Mouse (Mus musculus) limb, embryonic 13.5 days (tissue): Measurements from ENCODE around the gene Wwtr1. TPM values are rescaled to one million over a fixed set of nuclear protein-coding genes. Genes with fewer than 3 reads are reported as not detected.

ENCODE experiments used
- ATAC-seq: fragments of 200-750 bp; cut with Nextera tagmentation; 2 replicates; pipeline ENCODE4 v1.8.0; 2017; ENCODE audit warnings: low read depth, moderate number of reproducible peaks, moderate TSS enrichment; ENCODE audit not compliant: low FRiP score
- H3K27ac ChIP-seq: fragments of 300-500 bp; sonication (generic); 2 replicates; pipeline ENCODE4 v1.5.1; 2015; ENCODE audit warnings: inconsistent platforms, mild to moderate bottlenecking, moderate library complexity
- H3K27me3 ChIP-seq: fragments of 300-500 bp; sonication (generic); 2 replicates; pipeline ENCODE4 v1.6.1; 2015; ENCODE audit warnings: mild to moderate bottlenecking, inconsistent platforms
- H3K36me3 ChIP-seq: fragments of 300-500 bp; sonication (generic); 2 replicates; pipeline ENCODE4 v1.6.1; 2015; ENCODE audit warnings: inconsistent platforms, mild to moderate bottlenecking, moderate library complexity
- H3K4me1 ChIP-seq: fragments of 300-500 bp; sonication (generic); 2 replicates; pipeline ENCODE4 v1.6.1; 2015; ENCODE audit warnings: inconsistent platforms
- H3K4me2 ChIP-seq: fragments of 300-500 bp; sonication (generic); replicated peaks from 2 replicates; pipeline ENCODE4 v1.6.1; 2015; ENCODE audit warnings: inconsistent platforms, mild to moderate bottlenecking, moderate library complexity
- H3K4me3 ChIP-seq: fragments of 300-500 bp; sonication (generic); 2 replicates; pipeline ENCODE4 v1.5.1; 2015; ENCODE audit warnings: moderate library complexity, mild to moderate bottlenecking, inconsistent platforms
- H3K9ac ChIP-seq: fragments of 300-500 bp; sonication (generic); 2 replicates; pipeline ENCODE4 v1.6.1; 2015; ENCODE audit warnings: mild to moderate bottlenecking, inconsistent platforms
- H3K9me3 ChIP-seq: fragments of 300-500 bp; sonication (generic); 2 replicates; pipeline ENCODE4 v1.6.1; 2016; ENCODE audit warnings: inconsistent platforms
- WGBS: fragments of 180-500 bp; shearing (Covaris S2); methylation state at CpG from one replicate; pipeline ENCODE4 v1.1.7; 2015; 5-methylcytosine and 5-hydroxymethylcytosine counted together
- polyA plus RNA-seq: library from polyadenylated mRNA; unstranded; fragments of >200 nt; fragmentation: Nextera tagmentation; extraction: Ambion mirVana; gene quantifications from 2 replicates; pipeline ENCODE4 v1.2.1, GENCODE M21; 2015

Wwtr1 gene
- polyA plus RNA-seq, 1 experiment from 2014 or later = 27.7 TPM

DNA sequence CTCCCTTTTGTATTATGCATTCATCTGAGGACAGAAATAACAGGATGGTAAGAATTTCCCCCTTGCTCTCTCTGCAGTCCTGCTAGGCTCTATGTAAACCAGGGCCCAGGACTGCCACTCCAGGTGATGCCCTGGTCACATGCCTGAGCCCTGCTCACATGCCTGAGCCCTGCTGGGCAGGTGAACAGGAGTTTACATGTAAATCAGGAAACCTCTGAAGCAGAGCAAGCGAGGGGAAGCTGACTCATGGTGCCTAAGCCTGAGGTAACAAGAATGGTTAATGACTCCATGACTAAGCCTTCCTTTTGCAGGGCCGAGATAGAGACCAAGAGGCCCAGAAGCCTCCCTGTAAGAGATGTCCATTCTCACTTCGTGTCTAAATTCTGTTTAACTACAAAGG lies 20.1 kb downstream of the Wwtr1 start:
- Histone ChIP-seq H3K27me3 (no peaks in the 10 kb centered on the region), H3K4me3 (no peak overlapping the region), H3K4me2 (no peak overlapping the region), H3K9me3 (peaks cover 2% of the 10 kb centered on the region; the same call in 1 of the 2 replicates), H3K27ac (no peak overlapping the region), H3K4me1 (peaks cover 5% of the 10 kb centered on the region), H3K36me3 (peaks cover 18% of the 10 kb centered on the region), H3K9ac (no peak overlapping the region)
- WGBS = 64% methylated on average over 3 of the region's 3 CpGs
- no peak for ATAC-seq

DNA sequence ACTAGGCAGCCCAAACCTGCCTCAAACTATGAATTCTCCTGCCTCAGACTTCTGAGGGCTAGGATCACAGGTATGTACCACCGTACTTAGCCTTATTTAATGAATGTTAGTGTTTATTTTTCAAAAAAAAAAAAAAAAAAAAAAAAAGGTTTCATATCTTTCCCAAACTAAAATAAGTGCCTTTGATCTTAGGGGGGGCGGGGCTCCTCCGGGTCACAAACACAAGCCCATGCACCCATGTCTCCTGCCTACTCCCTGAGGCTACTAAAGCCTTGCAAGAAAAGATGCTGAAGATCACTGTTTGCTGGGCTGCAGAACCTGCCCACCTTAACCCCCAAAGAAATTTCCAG lies 20.8 kb downstream of the Wwtr1 start:
- H3K27ac ChIP-seq = no peak overlapping the region
- WGBS = 89% methylated on average over 3 of the region's 3 CpGs

DNA sequence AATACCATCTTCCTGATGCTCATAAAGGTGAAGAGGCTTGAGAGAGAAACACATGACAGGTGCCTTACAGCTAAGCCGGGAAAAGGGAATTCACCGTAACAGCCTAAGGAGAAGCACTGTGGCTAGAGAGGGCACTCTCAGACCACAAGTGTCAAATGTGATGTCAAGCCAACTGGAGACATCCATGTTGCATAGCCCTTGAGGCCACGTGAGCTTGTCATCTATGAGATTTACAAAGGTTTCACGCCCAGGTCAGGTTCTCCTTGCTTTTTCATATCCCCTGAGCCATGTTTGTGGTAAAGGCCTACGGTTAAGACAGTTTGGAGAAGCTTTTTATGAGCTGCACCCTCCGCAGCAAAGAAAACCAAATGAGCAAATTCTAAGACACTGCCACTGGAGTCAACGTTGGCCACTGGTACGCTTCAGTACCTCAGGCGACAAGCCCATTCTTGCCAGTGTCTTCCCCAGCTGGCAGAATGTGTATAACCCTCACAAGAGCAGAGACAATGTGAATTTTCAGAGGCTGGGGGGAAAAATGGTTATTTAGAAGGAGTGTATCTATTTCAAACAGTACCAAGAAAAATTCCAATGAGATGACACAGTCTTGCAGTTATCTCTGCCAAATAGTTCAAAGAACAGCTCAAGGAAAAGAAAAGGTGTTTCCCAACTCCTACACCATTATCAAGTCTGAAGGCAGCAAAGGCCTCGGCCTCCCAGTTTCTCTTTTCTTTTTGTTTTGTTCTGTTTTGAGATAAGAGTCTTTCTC lies 21.4 kb downstream of the Wwtr1 start:
- WGBS = 82% methylated on average over 10 of the region's 10 CpGs
- ATAC-seq = no peak
- no peak overlapping the region for H3K9ac ChIP-seq
- peaks cover 5% of the 10 kb centered on the region for H3K4me1 ChIP-seq
- H3K4me3 ChIP-seq = no peak overlapping the region
- H3K4me2 ChIP-seq = no peak overlapping the region
- peaks cover 2% of the 10 kb centered on the region; the same call in 1 of the 2 replicates for H3K9me3 ChIP-seq
- no peaks in the 10 kb centered on the region for H3K27me3 ChIP-seq
- H3K36me3 ChIP-seq = peaks cover 9% of the 10 kb centered on the region
- no peak overlapping the region for H3K27ac ChIP-seq

More for the DNA sequence above, 20.8 kb downstream of the Wwtr1 start:
- H3K9me3 ChIP-seq = peaks cover 2% of the 10 kb centered on the region; the same call in 1 of the 2 replicates
- H3K9ac ChIP-seq = no peak overlapping the region
- peaks cover 5% of the 10 kb centered on the region for H3K4me1 ChIP-seq
- H3K4me2 ChIP-seq = no peak overlapping the region
- no peaks in the 10 kb centered on the region for H3K27me3 ChIP-seq
- no peak for ATAC-seq
- peaks cover 13% of the 10 kb centered on the region for H3K36me3 ChIP-seq
- no peak overlapping the region for H3K4me3 ChIP-seq

DNA sequence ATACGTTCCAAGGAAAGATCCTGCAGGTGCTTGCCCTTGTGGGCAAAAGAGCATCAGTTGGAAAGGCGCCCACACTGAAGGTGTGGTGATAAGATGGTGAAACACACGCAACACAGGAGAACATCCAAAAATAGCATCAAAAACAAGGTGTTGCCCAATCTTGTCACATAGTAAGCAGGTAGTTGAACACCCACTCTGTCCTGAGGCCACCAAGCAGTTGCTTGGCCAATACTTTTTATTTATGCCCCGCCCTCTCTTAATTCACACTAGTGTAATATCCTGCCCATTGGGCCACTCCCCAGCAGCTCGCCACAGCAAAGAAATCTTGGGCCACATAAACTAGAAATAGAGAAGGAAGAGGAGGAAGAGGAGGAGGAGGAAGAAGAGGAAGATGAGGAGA lies 22.6 kb downstream of the Wwtr1 start:
- H3K27ac ChIP-seq = no peak overlapping the region
- H3K9ac ChIP-seq = no peak overlapping the region
- peaks cover 2% of the 10 kb centered on the region; the same call in 1 of the 2 replicates for H3K9me3 ChIP-seq
- H3K4me3 ChIP-seq = no peak overlapping the region
- no peak overlapping the region for H3K4me2 ChIP-seq
- ATAC-seq = no peak
- H3K27me3 ChIP-seq = no peaks in the 10 kb centered on the region
- H3K4me1 ChIP-seq = peaks cover 7% of the 10 kb centered on the region
- no peaks in the 10 kb centered on the region for H3K36me3 ChIP-seq
- 96% methylated on average over 5 of the region's 5 CpGs for WGBS

DNA sequence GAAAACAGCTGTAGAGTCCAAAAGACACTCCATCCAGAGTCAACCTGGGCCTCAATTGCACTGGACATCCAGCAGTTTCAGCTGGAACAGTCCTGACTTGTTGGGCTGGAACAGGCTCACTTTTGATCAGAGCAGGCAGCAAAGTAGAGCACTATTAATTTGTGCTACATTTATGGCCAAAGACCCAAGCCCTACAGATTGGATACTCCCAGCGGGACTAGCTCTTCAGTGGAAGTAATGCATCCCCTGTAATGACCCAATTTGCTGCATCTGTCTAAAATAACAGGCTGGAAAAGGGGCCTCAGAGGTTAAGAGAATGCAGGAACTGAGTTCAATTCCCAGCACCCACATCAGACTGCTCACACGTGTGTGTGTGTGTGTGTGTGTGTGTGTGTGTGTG lies 24.5 kb downstream of the Wwtr1 start:
- no peak for ATAC-seq

DNA sequence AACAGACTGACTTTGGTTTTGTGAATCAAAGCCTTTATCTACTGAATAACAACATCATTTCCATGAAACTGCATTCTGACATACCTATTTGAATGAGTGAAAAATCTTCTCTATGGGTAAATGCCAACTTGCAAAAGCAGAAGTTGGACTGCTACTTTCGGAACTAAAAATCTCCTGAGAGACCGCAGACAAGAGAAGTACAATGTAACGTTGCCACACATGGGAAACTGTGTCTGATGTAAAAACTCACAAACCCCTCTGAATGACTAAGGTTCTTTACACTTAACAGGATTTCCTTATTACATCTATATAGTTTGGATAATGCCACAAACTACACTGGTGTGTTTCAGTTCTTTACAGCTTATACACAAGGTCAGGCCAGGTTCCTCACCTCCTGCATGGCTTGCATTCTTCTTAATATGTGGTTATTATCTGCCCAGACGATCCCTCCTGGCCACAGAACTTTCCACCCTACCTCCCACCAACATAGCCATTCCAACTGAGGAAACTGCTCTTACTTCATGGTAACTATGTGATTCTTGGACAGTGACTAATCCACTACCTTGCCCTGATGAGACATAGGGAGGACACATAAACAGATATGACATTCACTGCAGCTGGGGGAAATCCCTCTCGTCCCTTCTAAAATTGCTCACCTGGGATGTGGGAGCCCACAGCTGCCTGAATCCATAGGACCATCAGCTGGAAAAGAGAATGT lies 25.1 kb downstream of the Wwtr1 start:
- no peak overlapping the region for H3K9ac ChIP-seq
- WGBS = 73% methylated on average over 5 of the region's 5 CpGs

More for the DNA sequence above, 24.5 kb downstream of the Wwtr1 start:
- H3K36me3 ChIP-seq = no peaks in the 10 kb centered on the region
- no peaks in the 10 kb centered on the region for H3K27me3 ChIP-seq
- WGBS = 57% methylated on average over 2 of the region's 2 CpGs
- no peak overlapping the region for H3K4me3 ChIP-seq
- H3K9ac ChIP-seq = no peak overlapping the region
- H3K9me3 ChIP-seq = no peaks in the 10 kb centered on the region
- H3K27ac ChIP-seq = no peak overlapping the region
- no peak overlapping the region for H3K4me2 ChIP-seq
- peaks cover 15% of the 10 kb centered on the region for H3K4me1 ChIP-seq

DNA sequence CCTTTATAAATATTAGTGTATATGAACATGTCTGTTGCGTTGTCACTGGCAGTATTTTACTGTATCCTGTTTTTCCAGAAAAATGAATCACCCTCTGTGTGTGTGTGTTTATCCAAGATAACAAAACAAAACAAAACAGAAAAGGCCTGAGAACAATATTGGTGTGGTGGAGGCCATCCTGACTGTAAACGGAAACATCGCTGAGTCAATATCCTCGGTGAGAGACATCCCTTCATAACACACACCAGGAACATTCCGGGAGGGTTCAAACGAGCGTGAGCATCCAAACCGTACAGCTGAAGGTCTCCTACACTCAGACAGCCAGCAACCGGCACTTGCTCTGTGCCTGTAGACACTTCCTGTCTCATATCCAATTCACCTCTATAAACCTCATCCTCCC lies 31.6 kb downstream of the Wwtr1 start:
- Histone ChIP-seq H3K4me1 (peaks cover 39% of the 10 kb centered on the region; the same call in 1 of the 2 replicates), H3K4me2 (no peak overlapping the region), H3K4me3 (no peak overlapping the region), H3K27ac (no peak overlapping the region), H3K36me3 (no peaks in the 10 kb centered on the region), H3K9ac (no peak overlapping the region), H3K9me3 (no peaks in the 10 kb centered on the region), H3K27me3 (no peaks in the 10 kb centered on the region)
- WGBS = 78% methylated on average over 9 of the region's 9 CpGs
- no peak for ATAC-seq

More for the DNA sequence above, 25.1 kb downstream of the Wwtr1 start:
- no peaks in the 10 kb centered on the region for H3K36me3 ChIP-seq
- H3K9me3 ChIP-seq = no peaks in the 10 kb centered on the region
- no peaks in the 10 kb centered on the region for H3K27me3 ChIP-seq
- H3K4me2 ChIP-seq = no peak overlapping the region
- no peak overlapping the region for H3K27ac ChIP-seq
- ATAC-seq = no peak
- peaks cover 15% of the 10 kb centered on the region for H3K4me1 ChIP-seq
- H3K4me3 ChIP-seq = no peak overlapping the region

DNA sequence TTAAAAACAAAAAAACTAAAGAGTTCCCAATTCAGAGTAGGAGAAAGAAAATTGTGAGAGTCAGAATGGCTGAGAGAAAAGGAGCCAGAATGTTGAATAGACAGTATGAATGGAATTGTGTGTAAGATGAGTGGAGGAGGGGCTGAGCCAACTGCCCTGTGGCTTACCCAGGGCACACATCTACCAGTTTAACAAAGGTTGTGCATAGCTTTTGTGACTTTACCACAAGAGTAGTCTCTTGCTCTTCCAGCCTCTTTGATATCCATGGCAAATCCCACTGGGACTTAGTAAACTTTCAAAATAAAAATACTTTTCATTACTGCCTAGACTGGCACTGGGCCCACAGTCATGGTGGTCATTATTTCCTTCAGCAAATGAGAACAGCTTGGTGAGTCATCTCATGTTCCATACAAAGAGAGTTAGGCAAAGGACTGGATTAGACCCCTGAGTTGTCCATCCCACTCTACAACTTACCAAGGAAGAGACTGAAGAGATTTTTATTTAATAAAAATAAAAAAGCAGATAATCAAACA lies 32.8 kb downstream of the Wwtr1 start:
- ATAC-seq = no peak
- Histone ChIP-seq H3K27me3 (no peaks in the 10 kb centered on the region), H3K9me3 (no peaks in the 10 kb centered on the region), H3K4me3 (no peak overlapping the region), H3K27ac (no peak overlapping the region), H3K9ac (no peak overlapping the region), H3K36me3 (no peaks in the 10 kb centered on the region), H3K4me1 (peaks cover 37% of the 10 kb centered on the region; the same call in 1 of the 2 replicates), H3K4me2 (no peak overlapping the region)

DNA sequence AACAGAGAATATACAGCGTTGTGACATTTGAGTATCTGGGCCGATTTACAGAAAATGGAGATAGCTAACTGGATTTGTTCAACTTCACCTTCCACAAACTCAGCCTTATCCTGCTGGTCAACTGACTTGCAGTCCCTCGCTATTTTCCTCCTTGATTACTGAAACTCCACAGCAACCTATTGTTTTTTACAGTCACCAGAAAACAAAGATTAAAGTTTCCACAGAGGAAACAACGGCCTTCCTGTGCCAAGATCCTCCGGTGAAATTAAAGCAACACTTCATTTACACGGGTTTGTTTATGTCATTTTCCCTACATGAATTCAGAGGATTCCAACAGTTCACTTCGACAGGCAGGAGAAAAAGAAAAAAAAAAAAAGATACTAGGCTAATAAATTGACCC lies 34.5 kb downstream of the Wwtr1 start:
- Histone ChIP-seq H3K4me3 (no peak overlapping the region), H3K36me3 (no peaks in the 10 kb centered on the region), H3K9me3 (no peaks in the 10 kb centered on the region), H3K27me3 (no peaks in the 10 kb centered on the region), H3K4me1 (peaks cover 34% of the 10 kb centered on the region), H3K27ac (no peak overlapping the region), H3K9ac (no peak overlapping the region), H3K4me2 (no peak overlapping the region)
- 67% methylated on average over 7 of the region's 7 CpGs for WGBS
- ATAC-seq = no peak

DNA sequence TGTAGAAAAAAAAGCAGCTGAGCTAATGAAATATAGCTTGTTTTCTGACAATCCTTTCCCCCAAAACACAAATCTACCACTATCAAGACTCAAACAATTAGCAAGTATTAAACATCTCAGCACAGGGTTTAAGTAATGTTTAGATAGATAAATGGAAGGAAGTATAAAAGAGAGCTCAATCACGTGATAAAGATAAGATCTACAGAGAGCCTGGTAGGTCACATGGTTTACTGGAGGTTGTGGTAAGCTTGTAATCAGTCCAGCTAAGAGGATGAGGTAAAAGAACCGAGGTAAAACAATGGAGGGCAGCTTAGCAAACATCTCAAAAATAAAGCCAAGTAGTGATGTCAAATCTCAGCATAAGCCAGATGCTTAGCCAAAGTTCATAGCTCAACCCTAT lies 35.2 kb downstream of the Wwtr1 start:
- Histone ChIP-seq H3K9me3 (no peaks in the 10 kb centered on the region), H3K4me3 (no peak overlapping the region), H3K4me1 (peaks cover 41% of the 10 kb centered on the region), H3K36me3 (no peaks in the 10 kb centered on the region), H3K9ac (no peak overlapping the region), H3K27me3 (no peaks in the 10 kb centered on the region), H3K27ac (no peak overlapping the region), H3K4me2 (no peak overlapping the region)
- 65% methylated on average over 2 of the region's 2 CpGs for WGBS
- no peak for ATAC-seq

DNA sequence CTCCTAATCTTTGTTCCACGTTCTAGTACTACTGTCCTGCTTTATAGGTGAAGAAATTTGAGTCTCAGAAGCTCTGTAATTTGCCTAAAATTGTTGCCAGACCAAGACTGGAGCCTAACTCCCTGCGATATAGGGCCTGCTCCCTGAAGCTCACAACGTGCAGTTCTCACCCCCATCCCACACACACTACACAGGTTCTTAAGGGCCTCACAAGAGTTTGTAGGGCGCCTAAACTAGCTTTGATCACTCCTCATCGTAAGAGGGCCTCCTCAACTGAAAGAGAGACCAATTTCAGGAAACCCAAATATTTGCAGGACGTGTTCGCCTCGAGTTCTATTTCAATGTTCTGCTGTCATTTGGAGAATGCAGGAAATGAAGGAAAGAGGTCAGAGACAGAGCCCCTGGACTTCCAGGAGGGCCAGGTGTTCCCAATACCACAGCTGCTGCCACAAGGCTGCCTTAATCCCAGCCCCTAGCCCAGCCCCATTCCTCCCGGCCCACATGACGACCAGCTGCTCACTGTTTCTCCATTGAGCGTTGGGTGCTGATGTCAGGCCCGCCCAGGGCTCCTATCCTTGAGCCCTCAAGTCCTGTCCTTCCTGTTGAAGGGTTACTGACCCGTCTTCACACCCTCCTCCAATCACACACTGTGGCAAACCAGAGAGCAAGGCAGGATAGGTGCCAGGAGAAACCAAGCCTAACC lies 40.1 kb downstream of the Wwtr1 start:
- Histone ChIP-seq H3K27me3 (no peaks in the 10 kb centered on the region), H3K4me3 (no peak overlapping the region), H3K9me3 (no peaks in the 10 kb centered on the region), H3K36me3 (no peaks in the 10 kb centered on the region), H3K4me2 (no peak overlapping the region), H3K9ac (no peak overlapping the region), H3K27ac (peak overlapping the region; percentile 52), H3K4me1 (peaks cover 36% of the 10 kb centered on the region)
- 32% methylated on average over 13 of the region's 13 CpGs for WGBS
- peak; percentile 82 for ATAC-seq

DNA sequence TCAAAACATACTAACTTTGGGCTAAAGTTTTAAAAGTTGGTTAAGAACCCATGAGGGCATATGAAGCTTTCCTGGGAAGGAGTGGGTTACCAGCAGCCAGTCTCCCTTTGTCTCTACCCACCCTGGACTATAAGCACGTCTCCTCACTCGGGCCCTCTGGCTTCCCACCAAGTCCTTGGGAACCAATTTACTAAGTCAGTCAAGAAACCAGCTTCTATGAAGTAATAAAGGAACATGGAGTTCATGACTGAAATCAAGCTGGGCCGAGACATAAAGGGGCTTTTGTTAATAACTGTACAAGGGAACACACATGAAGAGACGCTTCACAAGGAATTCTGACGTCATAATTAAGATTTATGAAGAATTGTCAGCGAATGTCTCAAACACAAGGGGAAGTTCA lies 41.3 kb downstream of the Wwtr1 start:
- Histone ChIP-seq H3K27me3 (no peaks in the 10 kb centered on the region), H3K36me3 (no peaks in the 10 kb centered on the region), H3K9me3 (no peaks in the 10 kb centered on the region), H3K4me1 (peaks cover 37% of the 10 kb centered on the region), H3K9ac (no peak overlapping the region), H3K4me3 (no peak overlapping the region), H3K27ac (peak overlapping the region; percentile 75; the same call in 1 of the 2 replicates), H3K4me2 (no peak overlapping the region)
- 53% methylated on average over 6 of the region's 6 CpGs for WGBS
- ATAC-seq = 0 out of 2 replicates have a peak, but pooled peaks have one; percentile 39
